Mouse (Mus musculus) layer of hippocampus, adult 9-10 months (tissue): Measurements from ENCODE around the gene Plekha6.

Experiments
- DNase-seq: peaks from one replicate; pipeline ENCODE4 v3.0.0; 2022; ENCODE audit warnings: low spot score

The Plekha6 gene

GRCm38 (mm10) chr1:133163820-133164431 lies at the start of gene Plekha6:
Gene Plekha6, plus strand, starts transcription at chr1:133164210.
- no peak for DNase-seq

GRCm38 (mm10) chr1:133116108-133116507 lies 47.9 kb upstream of the Plekha6 start:
- no peak for DNase-seq

- no peak for DNase-seq
These were observed 45.9 kb upstream of the Plekha6 start for GRCm38 (mm10) chr1:133118127-133118526.

GRCm38 (mm10) chr1:133118844-133119243 lies 45.2 kb upstream of the Plekha6 start:
- DNase-seq = no peak

- no peak for DNase-seq
These were observed 43.9 kb upstream of the Plekha6 start for GRCm38 (mm10) chr1:133119931-133120712.

GRCm38 (mm10) chr1:133121246-133121645 lies 42.8 kb upstream of the Plekha6 start:
- no peak for DNase-seq

GRCm38 (mm10) chr1:133124137-133124536 lies 39.9 kb upstream of the Plekha6 start:
- no peak for DNase-seq

- no peak for DNase-seq
These were observed 38.2 kb upstream of the Plekha6 start for GRCm38 (mm10) chr1:133125640-133126364.

- DNase-seq = no peak
These were observed 37.7 kb upstream of the Plekha6 start for GRCm38 (mm10) chr1:133126365-133126740.

- no peak for DNase-seq
These were observed 36.7 kb upstream of the Plekha6 start for GRCm38 (mm10) chr1:133127328-133127727.

GRCm38 (mm10) chr1:133129471-133130221 lies 34.4 kb upstream of the Plekha6 start:
- DNase-seq = no peak

- peak; percentile 97 for DNase-seq
These were observed 33.1 kb upstream of the Plekha6 start, which contains the start of gene Ppp1r15b for GRCm38 (mm10) chr1:133130638-133131560. Gene Ppp1r15b, plus strand, starts transcription at chr1:133131143.

- no peak for DNase-seq
These were observed 32.5 kb upstream of the Plekha6 start for GRCm38 (mm10) chr1:133131561-133131905.

- no peak for DNase-seq
These were observed 32.1 kb upstream of the Plekha6 start for GRCm38 (mm10) chr1:133131936-133132335.

GRCm38 (mm10) chr1:133132388-133133326 lies 31.4 kb upstream of the Plekha6 start:
- no peak for DNase-seq

- DNase-seq = no peak
These were observed 30.6 kb upstream of the Plekha6 start for GRCm38 (mm10) chr1:133133425-133133824.

- DNase-seq = no peak
These were observed 29.9 kb upstream of the Plekha6 start for GRCm38 (mm10) chr1:133134071-133134470.

- no peak for DNase-seq
These were observed 29.1 kb upstream of the Plekha6 start for GRCm38 (mm10) chr1:133134881-133135280.

- no peak for DNase-seq
These were observed 28.2 kb upstream of the Plekha6 start for GRCm38 (mm10) chr1:133135808-133136207.

- no peak for DNase-seq
These were observed 25.6 kb upstream of the Plekha6 start for GRCm38 (mm10) chr1:133138401-133138800.
